Mouse (Mus musculus) macrophage (primary cell): ENCODE measurements around the gene Pram1. TPM values are rescaled to one million over a fixed set of nuclear protein-coding genes. Genes with fewer than 3 reads are reported as not detected.

Source experiments
- H3K27ac ChIP-seq: fragments of 350-480 bp; formaldehyde crosslinking; 2 replicates; pipeline ENCODE4 v1.9.0; 2021
- H3K36me3 ChIP-seq: fragments of 350-480 bp; formaldehyde crosslinking; 2 replicates; pipeline ENCODE4 v1.9.0; 2021; ENCODE audit errors: inconsistent target
- H3K4me3 ChIP-seq: fragments of 350-480 bp; formaldehyde crosslinking; 2 replicates; pipeline ENCODE4 v1.9.0; 2021; ENCODE audit errors: inconsistent target
- H3K79me2 ChIP-seq: fragments of 350-480 bp; formaldehyde crosslinking; 2 replicates; pipeline ENCODE4 v1.9.0; 2021; ENCODE audit errors: inconsistent target
- WGBS: methylation state at CpG from one replicate; pipeline ENCODE4 v1.1.7; 2026; ENCODE audit warnings: inconsistent platforms; ENCODE audit not compliant: missing documents; 5-methylcytosine and 5-hydroxymethylcytosine counted together
- polyA plus RNA-seq: library from polyadenylated mRNA; stranded (reverse); fragments of 250-400 nt; gene quantifications from 3 replicates; pipeline ENCODE4 v1.2.4, GENCODE M21; 2018; ENCODE audit warnings: inconsistent platforms

Pram1 gene
- polyA plus RNA-seq, 1 experiment from 2014 or later: 7.1 TPM

- Histone ChIP-seq H3K4me3 (peak overlapping the region; percentile 71), H3K36me3 (no peaks in the 10 kb centered on the region), H3K27ac (peak overlapping the region; percentile 84), H3K79me2 (peaks cover 49% of the 10 kb centered on the region)
- under 1% methylated on average over 42 of the region's 42 CpGs for WGBS
Measured at GRCm38 (mm10) chr17:33685249-33685653, 47.4 kb downstream of the Pram1 start.

- H3K36me3 ChIP-seq: peaks cover 4% of the 10 kb centered on the region; the same call in 1 of the 2 replicates
- 0 out of 2 replicates have a peak within 1 kb of the TSS, but pooled peaks have one; percentile 25 for H3K27ac ChIP-seq
- peaks cover 34% of the 10 kb centered on the region for H3K79me2 ChIP-seq
- H3K4me3 ChIP-seq: peak within 1 kb of the TSS; percentile 71
- WGBS: 100% methylated on average over 1 of the region's 1 CpGs
Measured at GRCm38 (mm10) chr17:33686760-33687159, 48.9 kb downstream of the Pram1 start, which contains the start of gene Hnrnpm. Hnrnpm (minus strand) TSS chr17:33686860.

Other genes starting within 250 kb of the Pram1 start
- 3.2 to 4.0 TPM (median 3.5 TPM) in 3 replicates for gene Zfp101, start 243.4 kb upstream of the Pram1 start, polyA plus RNA-seq
- gene Actl9, start 205.2 kb upstream of the Pram1 start, polyA plus RNA-seq: not detected in 3 replicates
- gene Adamts10, start 113.9 kb upstream of the Pram1 start, polyA plus RNA-seq: 3.1 to 10.3 TPM (median 5.1 TPM) in 3 replicates
- gene Myo1f, start 82.3 kb upstream of the Pram1 start, polyA plus RNA-seq: 262 to 376 TPM (median 298 TPM) in 3 replicates
- gene Zfp414, start 9.0 kb upstream of the Pram1 start, polyA plus RNA-seq: 26.9 to 33.2 TPM (median 31.8 TPM) in 3 replicates
- 138 to 351 TPM (median 174 TPM) in 3 replicates for gene Hnrnpm, start 48.8 kb downstream of the Pram1 start, polyA plus RNA-seq
- gene March2, start 80.6 kb downstream of the Pram1 start, polyA plus RNA-seq: 31.4 to 62.1 TPM (median 56.3 TPM) in 3 replicates
- gene Rab11b, start 122.5 kb downstream of the Pram1 start, polyA plus RNA-seq: 103 to 129 TPM (median 115 TPM) in 3 replicates
- 5.8 to 23.0 TPM (median 12.1 TPM) in 3 replicates for gene Angptl4, start 143.8 kb downstream of the Pram1 start, polyA plus RNA-seq
- 5.5 to 10.9 TPM (median 9.8 TPM) in 3 replicates for gene Kank3, start 172.5 kb downstream of the Pram1 start, polyA plus RNA-seq
- 746 to 2,425 TPM (median 1,878 TPM) in 3 replicates for gene Rps28, start 186.5 kb downstream of the Pram1 start, polyA plus RNA-seq
- gene Ndufa7, start 186.5 kb downstream of the Pram1 start, polyA plus RNA-seq: 105 to 236 TPM (median 213 TPM) in 3 replicates
- gene Cd320, start 205.0 kb downstream of the Pram1 start, polyA plus RNA-seq: 2.0 to 5.0 TPM (median 4.1 TPM) in 3 replicates
- gene Gm7029, start 235.8 kb downstream of the Pram1 start, polyA plus RNA-seq: not detected in 3 replicates